Mouse (Mus musculus): ENCODE data around the gene Pnpla7.

Gene Pnpla7

GRCm38 (mm10) chr2:25066552-25066951, 90.7 kb downstream of the Pnpla7 start:
- DNase-seq (ENCODE audit: extremely low read depth, low read depth, low spot score) = no peak

GRCm38 (mm10) chr2:25069537-25069936, 93.7 kb downstream of the Pnpla7 start:
- no peak for DNase-seq (ENCODE audit: extremely low read depth, low read depth, low spot score)

GRCm38 (mm10) chr2:25072398-25072797, 96.6 kb downstream of the Pnpla7 start:
- no peak for DNase-seq (ENCODE audit: extremely low read depth, low read depth, low spot score)

- DNase-seq (ENCODE audit: extremely low read depth, low read depth, low spot score) = no peak
These were observed 99.7 kb downstream of the Pnpla7 start for GRCm38 (mm10) chr2:25075506-25075905.

DNA sequence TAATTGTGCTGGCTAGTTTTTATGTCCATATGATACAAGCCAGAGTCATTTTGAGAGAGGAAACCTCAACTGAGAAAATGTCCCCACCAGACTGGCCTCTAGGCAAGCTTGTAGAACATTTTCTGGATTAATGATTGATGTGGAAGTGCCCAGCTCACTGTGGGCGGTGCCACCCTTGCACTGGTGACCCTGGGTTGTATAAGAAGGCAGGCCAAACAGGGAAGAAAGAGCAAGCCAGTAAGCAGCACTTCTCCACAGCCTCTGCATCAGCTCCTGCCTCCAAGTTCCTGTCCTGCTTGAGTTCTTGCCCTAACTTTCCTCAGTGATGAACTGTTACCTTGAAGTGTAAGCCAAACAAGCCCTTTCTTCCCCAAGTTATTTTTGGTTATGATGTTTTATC, 103.1 kb downstream of the Pnpla7 start:
- no peak for DNase-seq (ENCODE audit: extremely low read depth, low read depth, low spot score)

GRCm38 (mm10) chr2:25080076-25080475, 104.2 kb downstream of the Pnpla7 start, which contains the start of gene Entpd8:
Gene Entpd8, plus strand, starts transcription at chr2:25080304.
- DNase-seq (ENCODE audit: extremely low read depth, low read depth, low spot score) = no peak

DNA sequence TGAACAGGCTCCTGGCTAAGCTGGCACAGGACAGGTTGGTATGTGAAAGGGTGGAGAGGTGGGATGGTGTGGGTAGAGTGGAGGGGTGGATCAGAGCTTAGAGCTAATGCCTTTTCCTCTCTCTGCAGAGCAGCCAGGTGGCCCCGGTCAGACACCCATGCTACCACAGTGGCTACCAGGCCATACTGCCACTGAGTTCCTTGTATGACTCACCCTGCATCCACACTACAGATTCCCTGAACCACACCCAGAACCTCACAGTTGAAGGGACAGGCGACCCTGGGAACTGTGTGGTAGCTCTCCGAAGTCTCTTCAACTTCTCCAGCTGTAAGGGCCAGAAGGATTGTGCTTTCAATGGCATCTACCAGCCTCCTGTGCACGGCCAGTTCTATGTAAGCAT, 107.9 kb downstream of the Pnpla7 start:
- DNase-seq (ENCODE audit: extremely low read depth, low read depth, low spot score) = no peak

GRCm38 (mm10) chr2:25085571-25085970, 109.7 kb downstream of the Pnpla7 start:
- DNase-seq (ENCODE audit: extremely low read depth, low read depth, low spot score) = no peak

DNA sequence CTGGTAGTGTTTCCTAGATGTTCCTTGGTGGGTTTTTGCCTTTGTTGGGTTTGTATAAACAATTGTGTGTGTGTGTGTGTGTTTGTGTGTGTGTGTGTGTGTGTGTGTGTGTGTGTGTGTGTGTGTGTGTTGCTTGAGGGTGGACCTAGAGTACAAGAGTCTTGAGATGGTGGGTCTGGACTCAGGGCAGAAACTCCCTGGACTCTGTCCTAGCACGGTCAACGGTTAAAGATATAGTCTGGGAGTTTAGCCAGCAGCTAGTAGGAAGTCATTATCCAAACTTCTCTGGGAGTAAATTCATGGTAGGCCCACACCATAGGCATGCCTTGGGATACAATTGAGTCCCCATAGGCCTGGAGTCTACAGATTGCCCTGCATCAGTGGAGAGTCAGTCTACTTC, 112.0 kb downstream of the Pnpla7 start:
- DNase-seq (ENCODE audit: extremely low read depth, low read depth, low spot score) = no peak

DNA sequence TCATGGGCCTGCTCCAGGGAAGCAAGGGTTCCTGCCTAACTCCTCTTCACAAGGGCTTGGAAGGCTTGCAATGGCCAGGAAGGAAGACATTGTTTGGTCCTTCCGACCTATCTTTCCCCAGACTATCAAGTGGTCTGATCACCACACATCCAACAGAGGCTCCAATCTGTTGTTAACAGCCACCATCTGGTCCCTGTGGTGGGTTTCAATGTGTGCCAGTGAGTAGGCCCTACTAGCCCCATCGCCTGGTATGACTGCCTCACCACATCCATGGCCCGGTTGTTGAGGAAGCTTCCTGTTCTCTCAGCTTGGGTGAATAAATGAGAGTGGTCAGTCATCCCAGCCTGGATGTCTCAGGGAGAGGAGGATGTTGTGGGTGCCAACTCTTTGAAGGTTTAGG, 112.8 kb downstream of the Pnpla7 start:
- DNase-seq (ENCODE audit: extremely low read depth, low read depth, low spot score) = no peak

- DNase-seq (ENCODE audit: extremely low read depth, low read depth, low spot score) = no peak
These were observed 118.9 kb downstream of the Pnpla7 start for GRCm38 (mm10) chr2:25094785-25095108.

DNA sequence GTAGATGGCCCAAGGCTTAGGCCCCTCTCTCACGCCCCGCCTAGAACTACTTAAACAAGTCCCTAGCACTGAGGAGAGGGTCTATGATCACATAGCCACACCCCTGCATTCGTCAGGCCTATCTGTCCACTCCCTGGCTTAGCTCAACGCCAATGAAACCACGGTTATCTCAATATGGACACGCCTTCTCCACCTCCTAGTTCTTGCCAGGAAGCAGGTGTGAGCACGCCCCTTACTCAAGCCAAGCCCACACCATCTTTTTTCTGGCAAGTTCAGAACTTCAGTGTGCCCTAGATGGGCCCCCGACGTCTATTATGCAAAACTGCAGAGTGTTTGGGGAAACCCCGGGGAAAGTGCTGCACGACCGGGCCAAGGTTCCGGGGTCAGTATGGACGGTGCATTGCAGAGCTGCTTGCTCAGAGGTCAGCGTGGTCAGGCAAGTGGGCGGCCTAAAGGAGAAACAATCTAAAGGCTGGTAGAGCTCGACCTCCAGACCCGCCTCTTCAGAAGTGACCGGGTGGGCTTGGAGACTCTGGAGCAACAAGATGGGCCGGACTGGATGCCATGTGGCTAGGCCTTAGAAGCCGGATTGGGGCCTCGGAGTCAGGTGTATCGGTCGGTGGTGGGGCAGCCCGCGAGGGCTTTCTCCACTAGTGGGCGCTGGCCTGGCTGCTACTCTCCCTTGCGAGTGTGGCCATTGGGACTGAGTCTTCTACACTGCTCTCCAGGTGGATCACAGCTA, 119.4 kb downstream of the Pnpla7 start, which contains the start of gene Noxa1:
Gene Noxa1, minus strand, starts transcription at position 41 of the 742 bp plus-strand sequence.
- DNase-seq (ENCODE audit: extremely low read depth, low read depth, low spot score) = no peak

- no peak for DNase-seq (ENCODE audit: extremely low read depth, low read depth, low spot score)
These were observed 122.3 kb downstream of the Pnpla7 start for GRCm38 (mm10) chr2:25098005-25098615.

GRCm38 (mm10) chr2:25098956-25099355, 123.1 kb downstream of the Pnpla7 start:
- DNase-seq (ENCODE audit: extremely low read depth, low read depth, low spot score) = no peak

DNA sequence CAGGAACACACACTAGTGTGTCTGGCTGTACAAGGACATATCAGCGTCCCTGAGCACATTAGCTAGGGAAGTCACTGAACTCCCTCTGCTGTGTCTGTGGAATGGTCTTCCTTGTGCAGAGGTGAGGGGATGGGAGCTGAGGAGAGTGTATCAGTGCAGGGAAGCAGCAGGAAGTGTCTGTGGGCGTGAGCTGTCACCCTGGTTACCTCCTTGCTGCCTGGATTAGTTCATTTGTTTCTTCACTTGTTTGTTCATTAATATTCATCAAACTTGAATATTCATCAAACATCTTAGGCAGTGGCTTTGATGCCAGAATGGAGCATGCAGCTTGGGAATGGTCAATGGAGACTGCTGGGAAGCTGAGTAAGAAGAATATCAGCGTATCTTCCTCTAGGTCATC, 123.9 kb downstream of the Pnpla7 start:
- DNase-seq (ENCODE audit: extremely low read depth, low read depth, low spot score) = no peak

Data from fat pad, adult 2 months (tissue).